In genomic region chr2:143547251-143548090, GRCm38 (mm10) we compare ENCODE assay signal across 8 mouse cellular contexts. TPM values are rescaled to one million over a fixed set of nuclear protein-coding genes. Genes with fewer than 3 reads are reported as not detected.
DNase-seq lines count a peak whose midpoint lies in the region; ATAC-seq and TF ChIP-seq lines count a peak whose summit lies in the region.

No protein-coding gene starts in this region.

- no peaks in the 10 kb centered on the region for H3K36me3 ChIP-seq in hindbrain, embryonic 13.5 days
- H3K36me3 ChIP-seq in lung, postnatal 0 days (ENCODE audit: insufficient read depth, low read length), result no peaks in the 10 kb centered on the region
- no peaks in the 10 kb centered on the region for H3K36me3 ChIP-seq in liver, embryonic 12.5 days
- H3K36me3 ChIP-seq in liver, embryonic 11.5 days (ENCODE audit: control insufficient read depth, insufficient read depth, low read length), result no peaks in the 10 kb centered on the region

- ATAC-seq in hindbrain, embryonic 13.5 days (ENCODE audit: low FRiP score), result no peak
- no peak for ATAC-seq in lung, postnatal 0 days
- no peak for ATAC-seq in liver, embryonic 12.5 days
- no peak for ATAC-seq in liver, embryonic 11.5 days (replicated peaks; ENCODE audit: low FRiP score)

- H3K27ac ChIP-seq in hindbrain, embryonic 13.5 days, result no peak overlapping the region
- no peak overlapping the region for H3K27ac ChIP-seq in lung, postnatal 0 days (ENCODE audit: low read length)
- H3K27ac ChIP-seq in liver, embryonic 12.5 days, result no peak overlapping the region
- no peak overlapping the region for H3K27ac ChIP-seq in liver, embryonic 11.5 days (ENCODE audit: low read depth, low read length)

- H3K4me2 ChIP-seq in hindbrain, embryonic 13.5 days, result peak overlapping the region; percentile 78
- no peak overlapping the region for H3K4me2 ChIP-seq in lung, postnatal 0 days (replicated peaks; ENCODE audit: low read depth, low read length)
- no peak overlapping the region for H3K4me2 ChIP-seq in liver, embryonic 12.5 days
- no peak overlapping the region for H3K4me2 ChIP-seq in liver, embryonic 11.5 days

- TF ChIP-seq EP300 in lung, postnatal 0 days (IDR thresholded peaks at IDR 0.05), result no peak

- H3K9ac ChIP-seq in hindbrain, embryonic 13.5 days, result peak overlapping the region; percentile 81
- H3K9ac ChIP-seq in lung, postnatal 0 days (replicated peaks; ENCODE audit: low read depth), result no peak overlapping the region
- no peak overlapping the region for H3K9ac ChIP-seq in liver, embryonic 12.5 days
- no peak overlapping the region for H3K9ac ChIP-seq in liver, embryonic 11.5 days (ENCODE audit: low read depth, low read length)

- WGBS in hindbrain, embryonic 13.5 days, result under 1% methylated on average over 32 of the region's 32 CpGs
- 3% methylated on average over 28 of the region's 32 CpGs for WGBS in lung, postnatal 0 days
- 3% methylated on average over 32 of the region's 32 CpGs for WGBS in liver, embryonic 12.5 days (ENCODE audit: insufficient replicate concordance)
- WGBS in liver, embryonic 11.5 days, result 5% methylated on average over 32 of the region's 32 CpGs

- H3K4me1 ChIP-seq in hindbrain, embryonic 13.5 days (replicated peaks), result peaks cover 29% of the 10 kb centered on the region
- no peaks in the 10 kb centered on the region for H3K4me1 ChIP-seq in lung, postnatal 0 days (ENCODE audit: insufficient read depth, low read depth, low read length)
- no peaks in the 10 kb centered on the region for H3K4me1 ChIP-seq in liver, embryonic 12.5 days
- no peaks in the 10 kb centered on the region for H3K4me1 ChIP-seq in liver, embryonic 11.5 days (replicated peaks; ENCODE audit: control insufficient read depth, insufficient read depth, low read length)

- H3K27me3 ChIP-seq in hindbrain, embryonic 13.5 days, result peaks cover 30% of the 10 kb centered on the region
- H3K27me3 ChIP-seq in lung, postnatal 0 days (replicated peaks; ENCODE audit: insufficient read depth, low read length), result peaks cover 27% of the 10 kb centered on the region
- peaks cover 58% of the 10 kb centered on the region for H3K27me3 ChIP-seq in liver, embryonic 12.5 days (replicated peaks)
- H3K27me3 ChIP-seq in liver, embryonic 11.5 days (replicated peaks; ENCODE audit: control insufficient read depth, insufficient read depth, low read length), result peaks cover 40% of the 10 kb centered on the region

- peak; percentile 87 for DNase-seq in brain, adult 2 months (ENCODE audit: low read depth, low spot score)
- peak; percentile 5 for DNase-seq in embryo, embryonic 10 days (ENCODE audit: low spot score)
- DNase-seq in neural tube, embryonic 10.5 days (ENCODE audit: extremely low spot score, low spot score), result peak; percentile 27
- DNase-seq in lung, postnatal 0 days (ENCODE audit: low spot score), result no peak
- no peak for DNase-seq in liver, embryonic 11.5 days (ENCODE audit: low spot score)
- no peak for DNase-seq in thymus, postnatal 0 days (ENCODE audit: low spot score)

- no peaks in the 10 kb centered on the region for H3K9me3 ChIP-seq in hindbrain, embryonic 13.5 days
- no peaks in the 10 kb centered on the region for H3K9me3 ChIP-seq in lung, postnatal 0 days (ENCODE audit: low read length)
- H3K9me3 ChIP-seq in liver, embryonic 12.5 days (replicated peaks), result no peaks in the 10 kb centered on the region
- H3K9me3 ChIP-seq in liver, embryonic 11.5 days (ENCODE audit: control insufficient read depth, low read length), result no peaks in the 10 kb centered on the region

- peak overlapping the region; percentile 58 for H3K4me3 ChIP-seq in hindbrain, embryonic 13.5 days
- H3K4me3 ChIP-seq in lung, postnatal 0 days (ENCODE audit: low read depth, low read length), result no peak overlapping the region
- H3K4me3 ChIP-seq in liver, embryonic 12.5 days, result no peak overlapping the region
- no peak overlapping the region for H3K4me3 ChIP-seq in liver, embryonic 11.5 days (ENCODE audit: low read depth, low read length)

- TF ChIP-seq CTCF in lung, postnatal 0 days (IDR thresholded peaks at IDR 0.05), result no peak

RNA-seq across cellular contexts. Expression of gene Pcsk2, which starts 1.5 kb away (rescaled TPM):
- polyA plus RNA-seq in hindbrain, embryonic 13.5 days (2015; fragmentation: Nextera tagmentation; extraction: Ambion mirVana), result 16.9 and 19.0 TPM in 2 replicates
- 0.05 and 0.07 TPM in 2 replicates for polyA plus RNA-seq in lung, postnatal 0 days (2015; fragmentation: Nextera tagmentation; extraction: Ambion mirVana)
- 0.07 and 0.12 TPM in 2 replicates for polyA plus RNA-seq in liver, embryonic 12.5 days (2016; fragmentation: Nextera tagmentation; extraction: Ambion mirVana)
- 0.40 and 0.56 TPM in 2 replicates for polyA plus RNA-seq in liver, embryonic 11.5 days (2014; fragmentation: Nextera tagmentation; extraction: Ambion mirVana)
- polyA plus RNA-seq in thymus, postnatal 0 days (2015; fragmentation: Nextera tagmentation; extraction: Ambion mirVana), result 0.13 TPM in 1 of 2 replicates, not detected in the other

Comparison
In these comparisons a context has a peak if more than half of its experiments do, and no peak if none do; other contexts are left out.
1. DNase-seq: peak in brain, adult 2 months (single experiment), embryo, embryonic 10 days (single experiment) and neural tube, embryonic 10.5 days (single experiment); none in lung, postnatal 0 days (single experiment), liver, embryonic 11.5 days (single experiment) and thymus, postnatal 0 days (single experiment).
2. RNA of gene Pcsk2, which starts 1.5 kb away (polyA plus RNA-seq): 16.9 to 19.0 TPM in hindbrain, embryonic 13.5 days; 0.40 to 0.56 TPM in liver, embryonic 11.5 days, 0.05 to 0.07 TPM in lung, postnatal 0 days, 0.07 to 0.12 TPM in liver, embryonic 12.5 days and 0.13 TPM in thymus, postnatal 0 days; every median in the first group is over 10 times any median in the second.